Mouse (Mus musculus) lung, postnatal 10 days (tissue): ENCODE data around the gene Krt87.
A peak's percentile ranks its signal among the peaks of the same experiment; 100 is the strongest.

ENCODE experiments used
- DNase-seq: peaks from one replicate; pipeline ENCODE4 v3.0.0; 2021

The Krt87 gene

DNA sequence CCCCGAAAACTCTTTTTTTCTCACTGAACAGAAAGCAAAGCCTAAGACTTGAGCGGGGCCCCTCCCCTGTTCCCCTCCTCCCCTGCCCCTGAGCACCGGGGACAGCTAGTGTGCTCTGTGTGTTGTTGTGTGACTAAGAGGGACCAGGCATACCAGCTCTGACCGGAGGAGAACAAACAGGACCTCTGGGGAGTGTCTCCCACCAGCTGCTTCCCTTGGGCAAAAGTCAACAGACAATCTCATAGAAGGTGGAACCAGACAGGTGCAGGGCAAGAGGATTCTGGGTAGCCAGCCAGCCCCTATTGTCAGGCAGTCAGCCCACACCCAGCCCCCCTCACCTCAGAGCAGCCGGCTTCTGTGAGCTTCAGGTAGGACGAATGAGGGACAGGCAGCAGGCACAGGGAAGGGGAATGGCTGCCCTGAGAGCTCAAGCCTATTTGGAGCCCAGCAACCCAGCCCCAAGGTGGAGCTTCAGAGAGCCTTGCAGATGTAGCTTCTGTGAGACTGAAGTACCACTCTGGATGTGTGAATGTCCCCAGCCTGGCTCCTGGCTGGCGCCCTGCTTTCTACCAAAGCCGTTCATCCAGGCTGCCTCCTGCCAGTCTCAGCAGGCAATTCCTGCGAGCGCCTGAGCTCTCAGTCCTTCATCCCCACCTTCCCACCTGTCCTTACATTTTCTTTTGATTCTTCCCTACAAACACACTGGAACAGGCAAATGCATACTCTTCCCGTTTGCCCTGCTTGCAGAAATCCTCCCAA is 23.6 kb downstream of the Krt87 start:
- DNase-seq: no peak

- peak; percentile 35 for DNase-seq
Observed at GRCm38 (mm10) chr15:101413916-101414635, 24.5 kb downstream of the Krt87 start.

DNA sequence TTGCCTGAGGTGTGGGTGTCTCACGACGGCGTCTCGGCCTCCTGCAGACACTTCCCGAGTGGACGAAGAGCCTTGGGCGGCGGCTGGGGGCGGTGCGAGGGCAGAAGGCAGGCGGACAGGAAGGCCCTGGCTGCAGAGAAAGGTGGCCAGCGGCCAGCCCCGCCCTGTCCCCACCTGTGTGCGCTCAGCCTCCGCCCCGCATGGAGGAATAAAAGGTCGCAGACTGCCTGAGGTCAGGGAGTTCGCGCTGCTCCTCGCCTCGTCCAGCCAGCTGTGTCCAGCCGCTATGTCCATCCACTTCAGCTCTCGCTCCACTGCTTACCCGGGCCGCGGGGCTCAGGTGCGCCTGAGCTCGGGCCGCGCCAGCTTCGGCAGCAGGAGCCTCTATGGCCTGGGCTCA is 26.4 kb downstream of the Krt87 start:
- DNase-seq: peak; percentile 77

GRCm38 (mm10) chr15:101410775-101411174 is 27.8 kb downstream of the Krt87 start, which contains the start of gene Krt7:
Gene Krt7, plus strand, starts transcription at chr15:101411043.
- peak; percentile 73 for DNase-seq

DNA sequence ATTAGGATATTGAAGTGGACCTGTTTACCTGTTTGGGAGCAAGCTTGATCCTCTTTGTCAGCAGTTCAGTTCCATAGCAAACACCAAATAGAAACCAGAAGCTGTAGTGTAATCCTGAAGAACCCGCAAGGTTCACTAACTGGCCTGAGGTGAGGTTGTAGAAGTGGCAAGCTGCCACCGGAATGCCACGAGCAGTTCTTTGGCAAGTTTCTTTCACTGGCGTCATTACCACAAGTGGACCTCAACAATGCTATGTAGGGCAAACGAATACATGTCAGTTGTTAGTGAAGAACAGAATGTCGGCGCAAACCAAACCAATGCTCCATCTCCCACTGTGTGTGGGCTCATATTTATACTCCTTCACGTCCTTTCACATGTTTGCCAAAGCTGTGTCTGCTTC is 40.3 kb downstream of the Krt87 start:
- peak; percentile 65 for DNase-seq

DNA sequence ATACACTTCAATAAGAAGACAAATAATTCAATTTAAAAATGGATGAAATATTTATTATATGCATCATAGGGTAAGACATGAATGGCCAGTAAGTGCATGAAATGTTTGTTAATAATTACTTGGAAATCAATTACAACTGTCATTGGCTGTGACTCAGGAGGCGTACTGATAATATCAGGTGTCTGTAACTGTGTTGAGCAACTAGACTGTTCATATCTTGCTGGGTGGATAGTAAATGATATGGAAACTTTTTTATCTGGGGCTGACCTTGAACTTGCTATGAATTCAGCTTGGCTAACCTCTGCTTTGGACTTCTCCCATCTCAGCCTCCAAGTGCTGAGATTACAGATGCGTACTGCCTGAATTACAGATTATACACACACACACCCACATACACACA is 40.9 kb downstream of the Krt87 start:
- no peak for DNase-seq

DNA sequence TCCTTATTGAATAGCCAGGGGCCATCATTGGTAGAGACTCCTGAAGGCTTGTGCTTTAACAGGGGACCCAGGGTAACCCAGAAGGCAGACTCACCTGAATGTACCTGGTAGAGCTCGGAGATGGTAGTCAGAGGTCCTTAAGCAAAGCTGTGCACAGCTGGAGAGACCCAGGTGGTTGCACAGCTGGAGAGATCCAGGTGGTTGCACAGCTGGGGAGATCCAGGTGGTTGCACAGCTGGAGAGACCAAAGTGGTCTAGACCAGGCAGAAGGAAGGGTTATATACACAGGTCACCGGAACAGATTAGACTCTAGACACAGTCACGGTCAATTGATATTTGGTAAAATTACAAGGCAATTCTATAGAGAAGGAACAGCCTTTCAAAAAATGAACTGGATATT is 41.7 kb downstream of the Krt87 start:
- no peak for DNase-seq

- no peak for DNase-seq
Observed at GRCm38 (mm10) chr15:101396466-101396865, 42.1 kb downstream of the Krt87 start.

DNA sequence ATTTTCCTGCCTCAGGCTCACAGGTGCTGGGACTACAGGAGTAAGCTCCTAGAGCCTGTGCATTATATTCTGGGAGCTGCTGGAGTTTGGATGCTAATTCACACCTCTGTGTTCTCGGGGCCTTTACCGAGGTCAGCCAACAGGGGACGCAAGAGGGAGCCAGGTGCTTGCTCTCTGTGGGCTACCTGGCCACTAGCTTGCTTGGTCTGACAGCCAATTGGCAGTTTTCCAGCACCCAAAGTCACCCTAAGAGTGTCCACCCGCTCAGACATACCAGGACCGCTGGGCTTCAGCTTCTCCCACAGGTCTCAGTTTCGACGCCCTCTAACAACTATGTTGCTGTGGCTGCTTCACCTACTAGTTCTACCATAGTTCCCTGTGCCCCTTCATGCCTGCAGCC is 43.7 kb downstream of the Krt87 start:
- DNase-seq: no peak

DNA sequence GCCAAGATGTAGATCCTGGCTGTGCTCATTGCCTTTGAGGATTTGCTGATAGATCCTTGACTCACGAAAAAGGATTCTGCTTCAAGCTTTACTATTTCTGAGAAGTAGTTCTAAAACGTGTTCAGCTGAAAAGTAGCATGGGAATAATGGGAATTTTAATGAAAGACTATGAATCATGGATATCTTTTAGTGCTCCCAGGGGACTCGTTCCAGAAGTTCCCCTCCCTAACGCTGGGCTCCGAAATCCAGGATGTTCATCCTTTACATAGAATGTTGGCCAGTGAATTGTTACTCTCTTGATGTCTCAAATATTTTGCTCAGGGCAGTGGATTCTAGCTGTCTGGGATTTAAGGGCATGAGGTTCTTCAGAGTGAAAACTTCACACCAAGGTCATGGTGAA is 46.4 kb downstream of the Krt87 start:
- no peak for DNase-seq

DNA sequence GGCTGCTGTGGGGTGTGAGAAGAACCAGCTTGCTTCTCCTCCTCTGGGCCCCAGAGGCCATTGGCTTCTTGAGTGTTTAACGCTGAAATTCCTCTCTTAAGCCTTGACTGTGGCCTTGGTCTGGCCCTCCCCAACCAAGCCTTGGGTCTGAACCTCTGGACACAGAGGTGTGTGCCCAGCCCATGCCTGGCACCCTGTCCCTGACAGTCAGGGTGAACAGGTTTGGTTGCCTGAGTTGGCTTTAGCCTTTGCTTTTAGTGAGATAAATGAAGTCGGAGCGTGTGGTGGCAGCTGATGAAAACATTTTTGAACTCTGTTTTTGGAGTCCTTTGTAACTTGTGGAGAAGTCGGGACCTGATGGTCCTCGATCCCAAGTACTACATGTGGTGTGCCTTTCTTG is 48.4 kb downstream of the Krt87 start:
- DNase-seq: no peak

DNA sequence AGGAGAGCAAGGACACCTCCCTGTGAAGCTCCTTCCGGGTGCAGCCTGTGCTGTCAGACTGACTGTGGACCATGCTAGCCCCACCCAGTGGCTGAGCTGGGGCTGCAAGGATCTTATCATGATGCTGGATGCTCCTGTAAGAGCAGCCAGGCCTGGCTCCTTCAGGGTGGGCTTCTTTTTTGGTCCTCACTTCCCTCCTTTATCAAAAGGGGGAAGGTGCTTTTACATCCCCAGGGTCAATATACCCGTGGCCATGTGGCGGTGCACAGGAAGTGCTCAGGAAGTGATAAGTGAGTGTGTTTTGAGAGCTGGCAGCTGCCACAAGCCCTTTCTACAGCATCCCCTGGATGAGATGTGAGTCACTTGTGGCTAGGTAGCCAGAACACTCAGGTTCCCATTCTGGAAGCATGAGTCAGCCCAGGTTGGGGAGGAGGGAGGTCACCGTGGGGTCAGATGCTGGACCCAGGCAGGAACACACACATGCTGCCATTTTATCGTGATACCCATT is 50.5 kb downstream of the Krt87 start:
- DNase-seq: peak; percentile 75

DNA sequence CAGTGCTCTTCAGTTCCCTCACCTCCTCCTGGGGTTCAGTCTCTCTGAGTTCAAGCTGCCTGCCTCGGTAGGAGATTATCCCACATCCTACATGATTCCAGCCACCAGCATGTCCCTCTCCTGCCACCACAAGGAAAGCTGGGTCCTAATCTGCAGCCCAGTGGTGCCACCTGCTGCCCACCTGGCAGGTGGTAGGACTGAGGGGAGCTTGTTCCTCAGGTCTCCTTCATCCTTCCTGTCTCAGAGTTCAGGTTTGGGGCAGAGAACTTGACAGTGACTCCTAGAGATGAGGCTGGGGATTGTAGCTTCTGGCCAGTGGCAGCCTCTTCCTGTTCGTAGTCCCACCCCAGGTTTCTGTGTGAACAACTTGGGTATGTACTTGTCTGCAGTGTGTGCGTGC is 51.4 kb downstream of the Krt87 start:
- DNase-seq: peak; percentile 72

- DNase-seq: peak; percentile 64
Observed at GRCm38 (mm10) chr15:101385064-101385463, 53.5 kb downstream of the Krt87 start.

GRCm38 (mm10) chr15:101384610-101385009 is 54.0 kb downstream of the Krt87 start:
- DNase-seq: no peak

DNA sequence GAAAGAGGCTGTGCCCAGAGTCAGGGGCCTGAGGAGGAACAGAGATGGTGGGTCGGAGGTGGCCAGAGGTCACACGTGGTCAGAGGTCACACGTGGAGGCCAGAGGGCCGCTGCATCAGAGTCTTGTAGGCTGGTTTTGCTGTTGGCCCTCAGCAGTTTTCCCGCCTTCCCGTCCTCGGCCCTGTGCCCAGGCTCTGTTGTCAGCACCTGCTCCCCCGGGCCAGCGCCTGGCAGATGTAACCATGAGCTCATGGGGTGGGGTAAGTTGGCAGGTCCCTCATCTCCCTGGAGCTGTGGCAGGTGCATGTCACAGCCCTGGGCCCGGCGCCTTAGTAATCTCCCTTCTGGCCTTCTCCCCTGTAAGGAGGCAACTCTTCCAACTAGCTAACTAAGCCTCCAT is 55.8 kb downstream of the Krt87 start:
- no peak for DNase-seq

DNA sequence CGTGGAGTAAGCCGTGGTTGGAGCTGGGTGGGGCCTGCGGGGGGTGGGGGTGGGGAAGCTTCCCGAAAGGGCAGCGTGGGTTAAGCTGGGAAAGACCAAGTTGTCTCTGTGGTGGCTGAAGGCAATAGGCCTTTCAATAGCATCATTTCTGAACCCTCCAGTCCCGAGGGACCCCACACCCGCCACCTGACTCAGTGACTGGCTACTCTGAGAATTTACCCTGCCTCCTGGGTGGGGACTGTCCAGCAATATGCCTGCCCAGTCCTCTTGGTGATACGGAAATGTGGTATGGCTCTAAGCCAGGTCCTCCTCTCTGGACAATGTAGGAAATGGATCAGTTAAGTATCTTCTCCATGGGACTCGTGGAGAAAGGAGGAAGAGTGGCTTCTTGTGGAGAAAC is 56.8 kb downstream of the Krt87 start:
- peak; percentile 93 for DNase-seq
